Mouse (Mus musculus) forebrain, embryonic 10.5 days (tissue): ENCODE data around the gene Colgalt1. TPM values are rescaled to one million over a fixed set of nuclear protein-coding genes. Genes with fewer than 3 reads are reported as not detected.

Experiments
- DNase-seq: peaks from one replicate; pipeline ENCODE4 v3.0.0-alpha.2; 2017; ENCODE audit warnings: low spot score; ENCODE audit errors: extremely low spot score
- H3K27ac ChIP-seq: fragments of 300-500 bp; sonication (generic); 2 replicates; pipeline ENCODE4 v1.5.1; 2016; ENCODE audit warnings: mild to moderate bottlenecking
- H3K27me3 ChIP-seq: fragments of 300-500 bp; sonication (generic); 2 replicates; pipeline ENCODE4 v1.6.1; 2016; ENCODE audit warnings: mild to moderate bottlenecking; ENCODE audit not compliant: poor library complexity, severe bottlenecking
- H3K36me3 ChIP-seq: fragments of 300-500 bp; sonication (generic); replicated peaks from 2 replicates; pipeline ENCODE4 v1.6.1; 2016; ENCODE audit warnings: mild to moderate bottlenecking, moderate library complexity
- H3K4me1 ChIP-seq: fragments of 300-500 bp; sonication (generic); 2 replicates; pipeline ENCODE4 v1.6.1; 2016
- H3K4me3 ChIP-seq: fragments of 300-500 bp; sonication (generic); 2 replicates; pipeline ENCODE4 v1.5.1; 2016; ENCODE audit warnings: mild to moderate bottlenecking, moderate library complexity
- H3K9me3 ChIP-seq: fragments of 300-500 bp; sonication (generic); 2 replicates; pipeline ENCODE4 v1.6.1; 2016; ENCODE audit warnings: mild to moderate bottlenecking, moderate library complexity
- WGBS: fragments of 180-500 bp; shearing (Covaris S2); methylation state at CpG from one replicate; pipeline ENCODE4 v1.1.7; 2016; 5-methylcytosine and 5-hydroxymethylcytosine counted together
- polyA plus RNA-seq: library from polyadenylated mRNA; unstranded; fragments of >200 nt; fragmentation: Nextera tagmentation; extraction: Ambion mirVana; gene quantifications from 2 replicates; pipeline ENCODE4 v1.2.1, GENCODE M21; 2016

The Colgalt1 gene
- polyA plus RNA-seq, 1 experiment from 2014 or later, result 44.2 TPM

DNA sequence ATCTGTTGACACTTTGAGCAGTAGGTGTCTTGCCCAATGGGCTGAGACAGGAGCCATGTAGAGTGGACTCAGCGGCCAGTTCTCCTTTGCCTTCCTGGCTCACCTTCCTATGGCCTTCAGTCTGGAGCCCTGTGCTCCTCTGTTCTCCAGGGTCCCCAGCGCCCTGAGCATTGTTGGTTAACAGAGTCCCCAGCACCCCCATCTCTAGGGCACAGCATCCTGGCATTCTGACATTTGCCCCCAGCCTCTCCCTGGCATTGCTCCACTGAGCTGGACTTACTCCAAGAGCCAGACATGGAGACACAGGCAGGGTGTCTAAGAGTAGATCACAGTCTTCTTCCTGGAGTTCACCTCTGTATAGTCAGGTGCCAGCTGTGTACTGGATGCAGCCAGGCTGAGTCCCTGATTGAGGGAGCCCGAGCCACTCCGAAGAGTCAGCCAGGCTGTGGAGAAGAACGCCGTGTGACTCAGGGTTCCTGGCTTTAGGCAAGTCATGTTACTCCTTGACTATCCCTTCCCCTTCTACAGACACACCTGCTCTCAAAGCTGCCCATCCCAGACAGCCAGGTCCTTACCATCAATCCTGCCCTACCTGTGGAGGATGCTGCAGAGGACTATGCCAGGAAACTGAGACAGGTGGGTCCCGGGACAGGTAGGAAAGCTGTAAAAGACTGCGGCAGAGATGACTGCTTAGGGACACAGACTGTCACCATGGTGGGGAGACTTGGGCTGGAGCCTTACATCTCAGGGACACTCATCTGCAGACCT, 17.1 kb upstream of the Colgalt1 start:
- no peak overlapping the region for H3K27ac ChIP-seq
- 93% methylated on average over 8 of the region's 8 CpGs for WGBS
- no peak for DNase-seq
- H3K4me3 ChIP-seq, result peak overlapping the region; percentile 80; the same call in 1 of the 2 replicates
- peaks cover 26% of the 10 kb centered on the region for H3K36me3 ChIP-seq
- peaks cover 49% of the 10 kb centered on the region for H3K4me1 ChIP-seq
- peaks cover 15% of the 10 kb centered on the region for H3K27me3 ChIP-seq
- no peaks in the 10 kb centered on the region for H3K9me3 ChIP-seq

DNA sequence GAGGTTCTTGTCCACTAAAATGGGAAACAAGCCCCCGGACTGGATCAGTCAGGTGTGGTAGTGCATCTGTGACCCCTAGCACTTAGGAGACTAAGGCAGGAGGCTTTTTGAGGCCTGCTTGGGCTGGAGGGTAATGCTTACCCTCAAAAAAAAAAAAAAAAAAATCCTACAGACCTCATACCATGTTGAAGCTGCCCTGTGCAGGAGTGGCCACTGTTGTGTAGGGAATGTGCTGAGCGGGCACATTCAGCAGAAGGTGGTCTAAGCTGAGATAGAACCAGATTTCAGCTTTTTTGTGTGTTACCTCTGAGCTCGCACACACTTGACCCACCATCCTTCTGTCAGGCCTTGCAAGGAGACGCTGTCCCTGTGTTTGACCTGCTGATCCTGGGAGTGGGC, 16.5 kb upstream of the Colgalt1 start:
- Histone ChIP-seq H3K9me3 (no peaks in the 10 kb centered on the region), H3K4me1 (peaks cover 49% of the 10 kb centered on the region), H3K27ac (no peak overlapping the region), H3K36me3 (peaks cover 30% of the 10 kb centered on the region), H3K27me3 (peaks cover 21% of the 10 kb centered on the region), H3K4me3 (0 out of 2 replicates have a peak overlapping the region, but pooled peaks have one; percentile 12)
- DNase-seq, result no peak
- 88% methylated on average over 4 of the region's 4 CpGs for WGBS

DNA sequence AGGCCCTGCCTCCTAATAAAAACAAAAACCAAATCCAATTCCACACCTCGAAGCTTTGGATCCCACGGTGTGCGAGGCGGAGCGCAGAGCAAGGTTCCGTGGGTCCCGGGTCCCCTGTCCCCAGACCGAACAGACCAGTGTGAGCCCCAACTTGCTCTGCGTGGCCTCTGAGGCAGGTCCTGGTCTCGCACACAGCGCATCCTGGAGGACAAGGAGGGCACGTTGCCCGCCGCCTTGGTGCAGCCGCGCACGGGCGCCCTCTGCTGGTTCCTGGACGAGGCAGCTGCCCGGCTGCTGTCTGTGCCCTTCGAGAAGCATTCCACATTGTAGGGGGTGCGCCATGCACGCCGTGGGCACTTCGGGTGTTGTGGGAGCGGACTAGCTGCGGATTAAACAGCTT, 14.9 kb upstream of the Colgalt1 start:
- peak; percentile 87 for DNase-seq
- Histone ChIP-seq H3K4me1 (peaks cover 46% of the 10 kb centered on the region), H3K36me3 (peaks cover 43% of the 10 kb centered on the region), H3K4me3 (peak overlapping the region; percentile 23), H3K9me3 (no peaks in the 10 kb centered on the region), H3K27ac (0 out of 2 replicates have a peak overlapping the region, but pooled peaks have one; percentile 36), H3K27me3 (peaks cover 25% of the 10 kb centered on the region)
- 7% methylated on average over 27 of the region's 27 CpGs for WGBS

DNA sequence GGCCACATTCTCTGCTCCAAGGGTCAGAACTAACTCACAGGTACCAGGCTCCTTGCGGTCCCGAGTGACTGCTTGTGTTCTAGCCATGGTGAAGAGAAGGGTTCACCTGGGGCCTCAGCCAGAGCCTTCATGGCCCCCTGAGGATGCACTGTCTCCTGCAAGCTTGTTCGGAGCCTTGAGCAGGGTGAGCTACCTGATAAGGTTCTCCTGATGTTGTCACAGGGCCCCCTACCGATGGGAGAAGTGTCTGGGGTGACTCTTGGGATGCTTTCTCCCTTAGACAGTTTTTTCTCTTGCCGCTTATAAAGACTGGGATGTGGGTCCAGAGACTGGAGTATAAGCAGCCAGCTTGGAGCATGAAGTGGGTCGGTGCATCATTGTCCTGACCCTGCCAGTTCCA, 14.4 kb upstream of the Colgalt1 start:
- no peak for DNase-seq
- H3K36me3 ChIP-seq, result peaks cover 43% of the 10 kb centered on the region
- peak overlapping the region; percentile 23; the same call in 1 of the 2 replicates for H3K4me3 ChIP-seq
- no peaks in the 10 kb centered on the region for H3K9me3 ChIP-seq
- peaks cover 27% of the 10 kb centered on the region for H3K27me3 ChIP-seq
- peaks cover 41% of the 10 kb centered on the region for H3K4me1 ChIP-seq
- 0 out of 2 replicates have a peak overlapping the region, but pooled peaks have one; percentile 36 for H3K27ac ChIP-seq
- 58% methylated on average over 6 of the region's 6 CpGs for WGBS

DNA sequence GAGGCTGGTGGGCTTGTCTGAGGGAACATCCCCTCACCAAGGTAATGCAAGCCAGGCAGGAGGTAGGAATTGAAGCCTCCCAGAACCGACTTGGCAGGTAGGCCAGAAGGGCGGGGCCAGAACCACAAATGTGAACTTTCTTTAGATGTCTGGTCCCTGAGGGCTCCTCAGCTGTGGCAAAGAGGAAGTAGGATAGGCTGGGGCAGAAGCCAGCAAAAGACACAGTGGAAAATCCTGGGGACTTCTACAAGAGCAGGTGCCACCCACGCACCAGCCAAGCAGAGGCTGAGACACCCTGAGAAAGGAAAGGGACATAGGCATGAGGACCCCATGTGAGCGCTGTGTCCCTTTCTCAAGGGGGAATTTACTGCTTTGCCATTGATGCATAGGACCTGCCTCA, 14.0 kb upstream of the Colgalt1 start:
- Histone ChIP-seq H3K9me3 (no peaks in the 10 kb centered on the region), H3K4me1 (peaks cover 38% of the 10 kb centered on the region), H3K4me3 (no peak overlapping the region), H3K27ac (no peak overlapping the region), H3K36me3 (peaks cover 43% of the 10 kb centered on the region), H3K27me3 (peaks cover 31% of the 10 kb centered on the region)
- WGBS, result 87% methylated on average over 4 of the region's 4 CpGs
- no peak for DNase-seq

DNA sequence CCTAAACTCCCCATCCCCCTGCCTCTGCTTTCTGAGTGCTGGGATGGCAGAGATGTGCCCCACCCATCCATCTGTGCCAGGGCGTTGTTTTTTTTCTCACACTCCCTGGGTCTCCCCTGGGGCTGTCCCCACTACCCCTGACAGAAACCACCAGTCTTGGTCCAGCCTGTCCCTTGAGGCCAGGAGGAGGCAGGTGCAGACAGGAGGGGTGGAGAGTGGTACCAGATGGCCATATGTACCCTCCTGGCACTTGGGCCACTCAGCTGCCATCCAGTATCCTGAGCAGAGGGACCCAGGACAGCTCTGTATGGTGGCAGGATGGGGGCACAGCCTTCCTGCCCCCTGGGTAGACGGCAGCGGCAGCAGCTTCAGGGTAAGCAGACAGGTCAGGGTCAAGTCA, 13.3 kb upstream of the Colgalt1 start, which contains the start of gene Fam129c:
Fam129c (plus strand) TSS at position 198 of the 400 bp plus-strand sequence.
- Histone ChIP-seq H3K9me3 (no peaks in the 10 kb centered on the region), H3K36me3 (peaks cover 43% of the 10 kb centered on the region), H3K27ac (0 out of 2 replicates have a peak within 1 kb of the TSS, but pooled peaks have one; percentile 36), H3K4me3 (no peak within 1 kb of the TSS), H3K4me1 (peaks cover 43% of the 10 kb centered on the region), H3K27me3 (peaks cover 37% of the 10 kb centered on the region)
- DNase-seq, result no peak
- 93% methylated on average over 3 of the region's 3 CpGs for WGBS

DNA sequence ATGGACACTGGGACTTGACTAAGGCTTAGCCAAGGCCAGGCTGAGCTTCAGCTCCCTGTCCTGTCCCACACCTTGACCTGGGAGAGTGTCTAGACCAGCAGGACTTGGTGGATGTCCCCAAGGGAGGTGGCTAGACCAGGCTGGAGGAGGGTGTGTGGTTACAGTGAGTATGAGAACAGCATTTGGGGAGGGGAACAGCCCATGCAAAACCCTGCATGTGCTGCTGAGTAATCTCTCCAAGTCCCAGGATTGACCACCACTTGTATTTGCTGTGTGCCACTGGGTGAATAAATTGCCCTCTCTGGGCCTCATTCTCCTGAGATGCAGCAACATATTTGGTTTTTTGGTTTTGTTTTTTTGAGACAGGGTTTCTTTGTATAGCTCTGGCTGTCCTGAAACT, 12.4 kb upstream of the Colgalt1 start:
- Histone ChIP-seq H3K4me1 (peaks cover 43% of the 10 kb centered on the region), H3K36me3 (peaks cover 42% of the 10 kb centered on the region), H3K27me3 (peaks cover 47% of the 10 kb centered on the region), H3K4me3 (no peak overlapping the region), H3K9me3 (no peaks in the 10 kb centered on the region), H3K27ac (no peak overlapping the region)
- no peak for DNase-seq

DNA sequence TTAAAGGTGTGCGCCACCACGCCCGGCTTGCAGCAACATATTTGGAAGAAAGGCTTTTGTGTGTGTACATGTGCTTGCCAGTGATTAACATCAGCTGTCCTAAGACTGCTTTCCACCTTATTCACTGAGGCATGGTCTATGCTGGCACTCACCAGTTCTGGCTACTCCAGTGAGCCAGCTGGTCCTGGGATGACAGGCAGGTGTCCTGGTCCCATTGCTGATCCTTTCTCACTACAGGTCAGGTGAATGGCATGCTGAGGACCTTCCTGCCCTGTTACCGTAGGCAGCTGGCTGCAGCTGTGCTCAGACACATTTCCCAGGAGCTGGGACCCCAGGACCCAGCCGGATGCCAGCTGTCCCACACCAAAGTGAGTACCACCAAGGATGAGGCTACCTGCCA, 12.0 kb upstream of the Colgalt1 start:
- Histone ChIP-seq H3K27me3 (peaks cover 51% of the 10 kb centered on the region), H3K4me1 (peaks cover 42% of the 10 kb centered on the region), H3K36me3 (peaks cover 38% of the 10 kb centered on the region), H3K27ac (no peak overlapping the region), H3K4me3 (no peak overlapping the region), H3K9me3 (no peaks in the 10 kb centered on the region)
- DNase-seq, result no peak
- 95% methylated on average over 5 of the region's 5 CpGs for WGBS

DNA sequence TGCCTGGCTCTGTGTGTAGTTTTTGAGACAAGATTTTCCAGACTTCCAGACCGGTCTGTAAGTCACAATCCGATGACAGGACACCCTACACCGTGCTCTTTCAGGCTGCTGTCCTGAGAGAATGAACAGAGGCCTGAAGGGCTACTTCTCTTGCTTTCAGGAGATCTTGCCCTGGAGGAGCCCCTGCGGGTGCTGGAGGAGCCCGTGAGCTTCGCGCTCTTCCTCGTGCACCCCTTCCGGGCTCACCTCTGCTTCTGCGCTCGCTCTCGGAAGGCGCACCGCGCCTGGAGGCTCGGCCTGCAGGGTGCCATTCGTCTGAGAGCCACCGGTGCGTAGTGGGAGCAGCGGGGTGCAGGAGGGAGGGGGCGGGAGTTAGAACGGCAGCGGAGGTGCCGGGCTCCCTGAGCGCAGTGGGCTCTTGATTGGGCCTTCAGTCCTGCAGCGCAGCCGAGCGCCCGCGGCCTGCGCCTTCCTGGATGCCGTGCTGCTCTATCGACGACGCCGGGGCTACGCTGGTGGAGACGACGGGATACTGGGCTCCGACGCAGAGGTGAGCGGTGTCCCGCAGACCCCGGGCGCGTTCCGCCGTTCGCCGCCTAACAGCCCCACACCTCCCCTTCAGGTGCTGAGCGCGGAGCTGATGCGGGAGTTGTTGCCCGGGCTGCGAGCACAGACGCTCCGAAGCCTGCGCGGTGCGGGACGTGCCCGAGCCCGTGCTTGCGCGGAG, 8.7 kb upstream of the Colgalt1 start:
- WGBS, result 3% methylated on average over 65 of the region's 65 CpGs
- peak overlapping the region; percentile 48 for H3K27ac ChIP-seq
- H3K9me3 ChIP-seq, result no peaks in the 10 kb centered on the region

DNA sequence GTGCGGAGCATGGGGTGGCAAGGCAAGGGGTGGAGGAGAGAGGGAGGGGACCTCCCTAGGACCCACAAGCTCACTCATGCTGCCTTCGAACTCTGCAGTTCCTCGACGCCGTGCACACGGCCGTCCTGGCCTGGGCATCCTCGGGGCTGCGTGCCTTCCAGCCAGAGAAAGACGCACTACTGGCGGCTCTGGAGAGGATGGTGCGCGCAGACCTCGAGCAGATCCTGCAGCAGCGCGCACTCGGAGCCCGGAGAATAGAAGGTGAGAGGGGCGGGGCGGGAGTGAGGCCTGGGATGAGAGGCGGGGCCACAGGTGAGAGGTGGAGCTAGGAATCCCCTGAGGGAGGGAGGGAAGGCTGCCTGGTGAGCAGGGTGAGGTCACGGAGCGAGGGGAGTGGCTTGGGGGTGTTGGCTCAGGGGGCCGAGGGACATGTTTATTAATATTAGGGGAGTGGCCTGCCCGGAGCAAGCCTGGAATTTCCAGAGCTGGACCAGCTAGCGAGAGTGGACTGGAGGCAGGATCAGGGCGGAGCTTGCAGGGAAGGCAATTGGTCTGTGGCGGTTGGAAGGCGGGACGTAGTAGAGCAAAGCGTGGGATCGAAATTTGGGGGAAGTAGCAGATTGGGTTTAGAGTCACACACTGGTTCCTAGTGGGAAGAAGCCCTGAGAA, 8.0 kb upstream of the Colgalt1 start:
- Histone ChIP-seq H3K27me3 (peaks cover 68% of the 10 kb centered on the region), H3K4me3 (peak overlapping the region; percentile 47), H3K4me1 (peaks cover 21% of the 10 kb centered on the region), H3K36me3 (peaks cover 17% of the 10 kb centered on the region), H3K9me3 (no peaks in the 10 kb centered on the region), H3K27ac (peak overlapping the region; percentile 48; the same call in 1 of the 2 replicates)
- DNase-seq, result peak; percentile 62
- 1% methylated on average over 32 of the region's 32 CpGs for WGBS

More for the DNA sequence above, 8.7 kb upstream of the Colgalt1 start:
- no peak for DNase-seq
- peaks cover 17% of the 10 kb centered on the region for H3K36me3 ChIP-seq
- H3K4me3 ChIP-seq, result peak overlapping the region; percentile 47
- H3K4me1 ChIP-seq, result peaks cover 21% of the 10 kb centered on the region
- peaks cover 68% of the 10 kb centered on the region for H3K27me3 ChIP-seq

DNA sequence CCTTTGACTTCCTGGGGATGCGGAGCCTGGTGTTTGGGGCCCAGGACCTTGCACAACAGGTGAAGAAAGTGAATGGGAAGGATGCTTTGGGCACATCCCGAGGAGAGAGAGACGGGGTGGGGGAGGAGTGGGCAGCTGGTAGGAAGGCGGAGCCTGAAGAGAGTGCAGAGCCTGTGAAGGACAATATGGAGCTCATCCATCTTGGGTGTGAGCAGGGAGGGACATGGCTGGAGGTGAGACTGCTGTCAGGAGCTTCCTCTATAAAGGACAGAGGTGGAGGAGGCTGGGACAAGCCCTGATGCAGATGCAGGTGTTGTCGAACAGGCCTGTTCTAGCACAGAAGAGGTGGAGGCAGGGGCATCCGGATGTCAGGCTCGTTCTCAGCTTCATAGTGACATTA, 6.8 kb upstream of the Colgalt1 start:
- Histone ChIP-seq H3K4me1 (peaks cover 21% of the 10 kb centered on the region), H3K27ac (no peak overlapping the region), H3K36me3 (peaks cover 15% of the 10 kb centered on the region), H3K27me3 (peaks cover 65% of the 10 kb centered on the region), H3K9me3 (no peaks in the 10 kb centered on the region), H3K4me3 (no peak overlapping the region)
- WGBS, result 56% methylated on average over 7 of the region's 7 CpGs
- no peak for DNase-seq

DNA sequence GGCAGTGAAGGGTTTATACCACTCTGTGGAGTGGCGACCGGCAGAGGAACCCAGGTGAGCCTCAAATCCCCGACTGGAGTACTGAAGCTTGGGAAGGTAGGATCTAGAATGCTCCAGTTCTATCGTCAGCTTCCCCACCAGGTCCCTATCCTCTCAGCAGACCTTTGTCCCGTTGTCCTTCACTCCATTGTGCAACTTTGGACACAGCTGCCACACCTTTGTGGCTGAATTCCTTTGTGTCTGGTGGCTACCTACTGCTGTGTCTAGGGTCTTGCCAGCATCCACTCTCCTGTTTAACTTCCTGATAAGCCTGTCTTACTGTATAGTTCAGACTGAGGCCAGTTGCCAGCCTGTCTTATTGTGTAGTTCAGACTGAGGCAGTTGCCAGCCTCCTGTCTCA, 1.3 kb downstream of the Colgalt1 start:
- H3K27me3 ChIP-seq, result no peaks in the 10 kb centered on the region
- peaks cover 23% of the 10 kb centered on the region for H3K4me1 ChIP-seq
- no peak for DNase-seq
- H3K9me3 ChIP-seq, result no peaks in the 10 kb centered on the region
- H3K27ac ChIP-seq, result no peak overlapping the region
- peaks cover 45% of the 10 kb centered on the region for H3K36me3 ChIP-seq
- WGBS, result 38% methylated on average over 5 of the region's 5 CpGs
- peak overlapping the region; percentile 95 for H3K4me3 ChIP-seq
